Mouse (Mus musculus) hindbrain, embryonic 15.5 days (tissue): ENCODE results near the gene Safb. TPM values are rescaled to one million over a fixed set of nuclear protein-coding genes. Genes with fewer than 3 reads are reported as not detected.

Experiments
- ATAC-seq: fragments of 200-750 bp; cut with Nextera tagmentation; 2 replicates; pipeline ENCODE4 v1.8.0; 2017; ENCODE audit warnings: low read depth, moderate number of reproducible peaks, moderate TSS enrichment; ENCODE audit not compliant: low FRiP score
- H3K27ac ChIP-seq: fragments of 300-500 bp; sonication (generic); replicated peaks from 2 replicates; pipeline ENCODE4 v1.5.1; 2015; ENCODE audit warnings: mild to moderate bottlenecking, inconsistent platforms
- H3K27me3 ChIP-seq: fragments of 300-500 bp; sonication (generic); 2 replicates; pipeline ENCODE4 v1.6.1; 2015; ENCODE audit warnings: control low read depth, inconsistent platforms
- H3K36me3 ChIP-seq: fragments of 300-500 bp; sonication (generic); 2 replicates; pipeline ENCODE4 v1.6.1; 2015; ENCODE audit warnings: control low read depth, inconsistent platforms
- H3K4me1 ChIP-seq: fragments of 300-500 bp; sonication (generic); replicated peaks from 2 replicates; pipeline ENCODE4 v1.6.1; 2015; ENCODE audit warnings: control low read depth, inconsistent platforms
- H3K4me2 ChIP-seq: fragments of 300-500 bp; sonication (generic); 2 replicates; pipeline ENCODE4 v1.6.1; 2015; ENCODE audit warnings: moderate library complexity, mild to moderate bottlenecking, inconsistent platforms
- H3K4me3 ChIP-seq: fragments of 300-500 bp; sonication (generic); 2 replicates; pipeline ENCODE4 v1.5.1; 2015; ENCODE audit warnings: mild to moderate bottlenecking, inconsistent platforms
- H3K9ac ChIP-seq: fragments of 300-500 bp; sonication (generic); 2 replicates; pipeline ENCODE4 v1.6.1; 2015; ENCODE audit warnings: inconsistent platforms
- H3K9me3 ChIP-seq: fragments of 300-500 bp; sonication (generic); 2 replicates; pipeline ENCODE4 v1.6.1; 2016; ENCODE audit warnings: control low read depth, inconsistent platforms
- WGBS: fragments of 180-500 bp; shearing (Covaris S2); methylation state at CpG from one replicate; pipeline ENCODE4 v1.1.7; 2015; 5-methylcytosine and 5-hydroxymethylcytosine counted together
- polyA plus RNA-seq: library from polyadenylated mRNA; unstranded; fragments of >200 nt; fragmentation: Nextera tagmentation; extraction: Ambion mirVana; gene quantifications from 2 replicates; pipeline ENCODE4 v1.2.1, GENCODE M21; 2015

The Safb gene
- polyA plus RNA-seq: 105 and 116 TPM in 2 replicates

GRCm38 (mm10) chr17:56584257-56585130 is at the start of gene Safb, which contains the start of gene Safb2:
Gene Safb, plus strand, starts transcription at chr17:56584825.
Gene Safb2, minus strand, starts transcription at chr17:56584585.
- peak within 1 kb of the TSS; percentile 90 for H3K4me2 ChIP-seq
- peaks cover 60% of the 10 kb centered on the region for H3K4me1 ChIP-seq
- no peaks in the 10 kb centered on the region for H3K27me3 ChIP-seq
- WGBS: under 1% methylated on average over 80 of the region's 101 CpGs
- no peaks in the 10 kb centered on the region for H3K9me3 ChIP-seq
- H3K4me3 ChIP-seq: peak within 1 kb of the TSS; percentile 96
- ATAC-seq: peak; percentile 96
- peak within 1 kb of the TSS; percentile 96 for H3K27ac ChIP-seq
- peak within 1 kb of the TSS; percentile 92 for H3K9ac ChIP-seq
- H3K36me3 ChIP-seq: peaks cover 36% of the 10 kb centered on the region

- no peak overlapping the region for H3K9ac ChIP-seq
- WGBS: 35% methylated on average over 14 of the region's 14 CpGs
- H3K27ac ChIP-seq: peak overlapping the region; percentile 66
- no peaks in the 10 kb centered on the region for H3K9me3 ChIP-seq
- H3K27me3 ChIP-seq: no peaks in the 10 kb centered on the region
- H3K4me3 ChIP-seq: no peak overlapping the region
- peaks cover 27% of the 10 kb centered on the region for H3K4me1 ChIP-seq
- H3K4me2 ChIP-seq: no peak overlapping the region
- peak; percentile 39; the same call in 1 of the 2 replicates for ATAC-seq
- H3K36me3 ChIP-seq: no peaks in the 10 kb centered on the region
Observed at GRCm38 (mm10) chr17:56536192-56536591, 48.4 kb upstream of the Safb start.

GRCm38 (mm10) chr17:56536874-56537273 is 47.8 kb upstream of the Safb start:
- 33% methylated on average over 3 of the region's 3 CpGs for WGBS
- Histone ChIP-seq H3K36me3 (no peaks in the 10 kb centered on the region), H3K9me3 (no peaks in the 10 kb centered on the region), H3K4me2 (no peak overlapping the region), H3K4me1 (peaks cover 27% of the 10 kb centered on the region), H3K27me3 (no peaks in the 10 kb centered on the region), H3K4me3 (no peak overlapping the region), H3K27ac (peak overlapping the region; percentile 66), H3K9ac (no peak overlapping the region)
- ATAC-seq: peak; percentile 35

GRCm38 (mm10) chr17:56537912-56538311 is 46.7 kb upstream of the Safb start:
- H3K4me1 ChIP-seq: peaks cover 30% of the 10 kb centered on the region
- WGBS: 12% methylated on average over 8 of the region's 8 CpGs
- ATAC-seq: peak; percentile 13; the same call in 1 of the 2 replicates

GRCm38 (mm10) chr17:56540562-56540975 is 44.1 kb upstream of the Safb start:
- WGBS: 52% methylated on average over 6 of the region's 6 CpGs
- Histone ChIP-seq H3K27ac (no peak overlapping the region), H3K4me2 (no peak overlapping the region), H3K9ac (no peak overlapping the region), H3K4me1 (peaks cover 31% of the 10 kb centered on the region), H3K9me3 (no peaks in the 10 kb centered on the region), H3K4me3 (no peak overlapping the region), H3K27me3 (no peaks in the 10 kb centered on the region), H3K36me3 (no peaks in the 10 kb centered on the region)
- no peak for ATAC-seq

More at GRCm38 (mm10) chr17:56537912-56538311, 46.7 kb upstream of the Safb start:
- no peak overlapping the region for H3K9ac ChIP-seq
- H3K36me3 ChIP-seq: no peaks in the 10 kb centered on the region
- no peaks in the 10 kb centered on the region for H3K27me3 ChIP-seq
- H3K9me3 ChIP-seq: no peaks in the 10 kb centered on the region
- no peak overlapping the region for H3K4me2 ChIP-seq
- no peak overlapping the region for H3K4me3 ChIP-seq
- peak overlapping the region; percentile 35; the same call in 1 of the 2 replicates for H3K27ac ChIP-seq

- no peak overlapping the region for H3K4me2 ChIP-seq
- peaks cover 27% of the 10 kb centered on the region for H3K4me1 ChIP-seq
- 30% methylated on average over 8 of the region's 8 CpGs for WGBS
- no peak overlapping the region for H3K9ac ChIP-seq
- no peak for ATAC-seq
- no peaks in the 10 kb centered on the region for H3K36me3 ChIP-seq
- no peaks in the 10 kb centered on the region for H3K27me3 ChIP-seq
- no peak overlapping the region for H3K4me3 ChIP-seq
- no peaks in the 10 kb centered on the region for H3K9me3 ChIP-seq
- H3K27ac ChIP-seq: peak overlapping the region; percentile 51; the same call in 1 of the 2 replicates
Observed at GRCm38 (mm10) chr17:56542736-56543135, 41.9 kb upstream of the Safb start.

GRCm38 (mm10) chr17:56543684-56544224 is 40.9 kb upstream of the Safb start:
- peaks cover 28% of the 10 kb centered on the region for H3K4me1 ChIP-seq
- H3K36me3 ChIP-seq: no peaks in the 10 kb centered on the region
- WGBS: 69% methylated on average over 3 of the region's 3 CpGs
- H3K27me3 ChIP-seq: no peaks in the 10 kb centered on the region
- H3K9me3 ChIP-seq: no peaks in the 10 kb centered on the region
- no peak overlapping the region for H3K27ac ChIP-seq
- no peak overlapping the region for H3K9ac ChIP-seq
- H3K4me2 ChIP-seq: no peak overlapping the region
- H3K4me3 ChIP-seq: no peak overlapping the region
- ATAC-seq: no peak

GRCm38 (mm10) chr17:56544699-56545387 is 39.8 kb upstream of the Safb start:
- Histone ChIP-seq H3K4me2 (no peak overlapping the region), H3K9ac (no peak overlapping the region), H3K4me1 (peaks cover 28% of the 10 kb centered on the region), H3K4me3 (no peak overlapping the region), H3K27ac (no peak overlapping the region), H3K36me3 (no peaks in the 10 kb centered on the region), H3K27me3 (no peaks in the 10 kb centered on the region), H3K9me3 (no peaks in the 10 kb centered on the region)
- no peak for ATAC-seq
- 66% methylated on average over 7 of the region's 7 CpGs for WGBS

- H3K4me2 ChIP-seq: no peak overlapping the region
- WGBS: 80% methylated on average over 1 of the region's 1 CpGs
- H3K4me3 ChIP-seq: no peak overlapping the region
- H3K36me3 ChIP-seq: no peaks in the 10 kb centered on the region
- peaks cover 28% of the 10 kb centered on the region for H3K4me1 ChIP-seq
- H3K27ac ChIP-seq: no peak overlapping the region
- H3K9ac ChIP-seq: no peak overlapping the region
- no peak for ATAC-seq
- H3K27me3 ChIP-seq: no peaks in the 10 kb centered on the region
- H3K9me3 ChIP-seq: no peaks in the 10 kb centered on the region
Observed at GRCm38 (mm10) chr17:56545945-56546344, 38.7 kb upstream of the Safb start.

- H3K4me2 ChIP-seq: no peak overlapping the region
- H3K4me3 ChIP-seq: no peak overlapping the region
- no peak for ATAC-seq
- no peaks in the 10 kb centered on the region for H3K27me3 ChIP-seq
- peaks cover 34% of the 10 kb centered on the region for H3K4me1 ChIP-seq
- no peak overlapping the region for H3K27ac ChIP-seq
- H3K36me3 ChIP-seq: no peaks in the 10 kb centered on the region
- no peaks in the 10 kb centered on the region for H3K9me3 ChIP-seq
- 82% methylated on average over 5 of the region's 5 CpGs for WGBS
- H3K9ac ChIP-seq: no peak overlapping the region
Observed at GRCm38 (mm10) chr17:56546576-56546975, 38.0 kb upstream of the Safb start.

GRCm38 (mm10) chr17:56547116-56547845 is 37.3 kb upstream of the Safb start:
- Histone ChIP-seq H3K4me1 (peaks cover 40% of the 10 kb centered on the region), H3K9ac (no peak overlapping the region)

More at GRCm38 (mm10) chr17:56547116-56547845, 37.3 kb upstream of the Safb start:
- H3K4me2 ChIP-seq: no peak overlapping the region
- no peaks in the 10 kb centered on the region for H3K9me3 ChIP-seq
- H3K4me3 ChIP-seq: no peak overlapping the region
- no peaks in the 10 kb centered on the region for H3K36me3 ChIP-seq
- H3K27me3 ChIP-seq: no peaks in the 10 kb centered on the region
- peak; percentile 21; the same call in 1 of the 2 replicates for ATAC-seq
- WGBS: 39% methylated on average over 17 of the region's 17 CpGs
- H3K27ac ChIP-seq: peak overlapping the region; percentile 20; the same call in 1 of the 2 replicates
